Mouse (Mus musculus) neural tube, embryonic 14.5 days (tissue): ENCODE measurements at regions not wholly inside any gene's neighbourhood (a gene's known extent, or its start where the extent isn't known, plus 50 kb on each side); places are given as distances from the start of the nearest gene placed in this dataset. TPM values are rescaled to one million over a fixed set of nuclear protein-coding genes. Genes with fewer than 3 reads are reported as not detected.

Experiments
- ATAC-seq: fragments of 200-750 bp; cut with Nextera tagmentation; 2 replicates; pipeline ENCODE4 v1.8.0; 2017; ENCODE audit warnings: low read depth, mild to moderate bottlenecking, moderate TSS enrichment, moderate library complexity
- H3K27ac ChIP-seq: fragments of 300-500 bp; sonication (generic); 2 replicates; pipeline ENCODE4 v1.5.1; 2014; ENCODE audit warnings: low read depth, mild to moderate bottlenecking, control low read depth, low read length, moderate library complexity, mixed read lengths
- H3K27me3 ChIP-seq: fragments of 300-500 bp; sonication (generic); 2 replicates; pipeline ENCODE4 v1.6.1; 2014; ENCODE audit warnings: low read length; ENCODE audit not compliant: control insufficient read depth, insufficient read depth
- H3K36me3 ChIP-seq: fragments of 300-500 bp; sonication (generic); 2 replicates; pipeline ENCODE4 v1.6.1; 2014; ENCODE audit warnings: low read length, mixed read lengths; ENCODE audit not compliant: control insufficient read depth, insufficient read depth
- H3K4me1 ChIP-seq: fragments of 300-500 bp; sonication (generic); 2 replicates; pipeline ENCODE4 v1.6.1; 2014; ENCODE audit warnings: low read length; ENCODE audit not compliant: control insufficient read depth, insufficient read depth
- H3K4me2 ChIP-seq: fragments of 300-500 bp; sonication (generic); 2 replicates; pipeline ENCODE4 v1.6.1; 2014; ENCODE audit warnings: mild to moderate bottlenecking, low read depth, low read length, control low read depth
- H3K4me3 ChIP-seq: fragments of 300-500 bp; sonication (generic); 2 replicates; pipeline ENCODE4 v1.5.1; 2014; ENCODE audit warnings: low read depth, low read length, control low read depth, mixed read lengths
- H3K9ac ChIP-seq: fragments of 300-500 bp; sonication (generic); replicated peaks from 2 replicates; pipeline ENCODE4 v1.6.1; 2014; ENCODE audit warnings: low read depth, mild to moderate bottlenecking, control low read depth, low read length, mixed read lengths
- H3K9me3 ChIP-seq: fragments of 300-500 bp; sonication (generic); 2 replicates; pipeline ENCODE4 v1.6.1; 2016; ENCODE audit warnings: low read length; ENCODE audit not compliant: control insufficient read depth
- WGBS: fragments of 180-500 bp; shearing (Covaris S2); extraction: QIAGEN DNeasy Blood & Tissue Kit; methylation state at CpG from one replicate; pipeline ENCODE4 v1.1.7; 2014; 5-methylcytosine and 5-hydroxymethylcytosine counted together
- microRNA-seq: library from miRNA; unstranded; fragments of <30 nt; microRNA quantifications from one replicate; pipeline ENCODE4, GENCODE M21; 2016

- Histone ChIP-seq H3K36me3 (no peaks in the 10 kb centered on the region), H3K4me2 (no peak overlapping the region), H3K9me3 (no peaks in the 10 kb centered on the region), H3K27me3 (no peaks in the 10 kb centered on the region), H3K9ac (no peak overlapping the region), H3K4me1 (no peaks in the 10 kb centered on the region), H3K27ac (no peak overlapping the region), H3K4me3 (no peak overlapping the region)
- WGBS = 91% methylated on average over 4 of the region's 4 CpGs
- ATAC-seq = no peak
Measured at GRCm38 (mm10) chr3:134184042-134184441, 52.2 kb upstream of the Cxxc4 start.

Small RNAs in the stretch of these regions (microRNA-seq; reads per million reads assigned to microRNA genes)
- gene Gm44361 = not detected
